Mouse (Mus musculus) midbrain, embryonic 12.5 days (tissue): ENCODE results near the gene Cers6. TPM values are rescaled to one million over a fixed set of nuclear protein-coding genes. Genes with fewer than 3 reads are reported as not detected.

ENCODE experiments used
- ATAC-seq: fragments of 200-750 bp; cut with Nextera tagmentation; 2 replicates; pipeline ENCODE4 v1.8.0; 2017; ENCODE audit warnings: low read depth, moderate TSS enrichment, moderate library complexity; ENCODE audit not compliant: low FRiP score
- H3K27ac ChIP-seq: fragments of 300-500 bp; sonication (generic); replicated peaks from 2 replicates; pipeline ENCODE4 v1.5.1; 2016; ENCODE audit warnings: mild to moderate bottlenecking
- H3K27me3 ChIP-seq: fragments of 300-500 bp; sonication (generic); 2 replicates; pipeline ENCODE4 v1.6.1; 2016; ENCODE audit warnings: mild to moderate bottlenecking
- H3K36me3 ChIP-seq: fragments of 300-500 bp; sonication (generic); 2 replicates; pipeline ENCODE4 v1.6.1; 2016
- H3K4me1 ChIP-seq: fragments of 300-500 bp; sonication (generic); 2 replicates; pipeline ENCODE4 v1.6.1; 2016
- H3K4me2 ChIP-seq: fragments of 300-500 bp; sonication (generic); replicated peaks from 2 replicates; pipeline ENCODE4 v1.6.1; 2016; ENCODE audit warnings: mild to moderate bottlenecking, moderate library complexity
- H3K4me3 ChIP-seq: fragments of 300-500 bp; sonication (generic); 2 replicates; pipeline ENCODE4 v1.5.1; 2016; ENCODE audit warnings: mild to moderate bottlenecking
- H3K9ac ChIP-seq: fragments of 300-500 bp; sonication (generic); replicated peaks from 2 replicates; pipeline ENCODE4 v1.6.1; 2016; ENCODE audit warnings: mild to moderate bottlenecking, moderate library complexity
- H3K9me3 ChIP-seq: fragments of 300-500 bp; sonication (generic); 2 replicates; pipeline ENCODE4 v1.6.1; 2016; ENCODE audit warnings: mild to moderate bottlenecking
- WGBS: fragments of 180-500 bp; shearing (Covaris S2); methylation state at CpG from one replicate; pipeline ENCODE4 v1.1.7; 2016; 5-methylcytosine and 5-hydroxymethylcytosine counted together
- polyA plus RNA-seq: library from polyadenylated mRNA; unstranded; fragments of >200 nt; fragmentation: Nextera tagmentation; extraction: Ambion mirVana; gene quantifications from 2 replicates; pipeline ENCODE4 v1.2.1, GENCODE M21; 2016

The Cers6 gene
- polyA plus RNA-seq, 1 experiment from 2014 or later, result 37.0 TPM

DNA sequence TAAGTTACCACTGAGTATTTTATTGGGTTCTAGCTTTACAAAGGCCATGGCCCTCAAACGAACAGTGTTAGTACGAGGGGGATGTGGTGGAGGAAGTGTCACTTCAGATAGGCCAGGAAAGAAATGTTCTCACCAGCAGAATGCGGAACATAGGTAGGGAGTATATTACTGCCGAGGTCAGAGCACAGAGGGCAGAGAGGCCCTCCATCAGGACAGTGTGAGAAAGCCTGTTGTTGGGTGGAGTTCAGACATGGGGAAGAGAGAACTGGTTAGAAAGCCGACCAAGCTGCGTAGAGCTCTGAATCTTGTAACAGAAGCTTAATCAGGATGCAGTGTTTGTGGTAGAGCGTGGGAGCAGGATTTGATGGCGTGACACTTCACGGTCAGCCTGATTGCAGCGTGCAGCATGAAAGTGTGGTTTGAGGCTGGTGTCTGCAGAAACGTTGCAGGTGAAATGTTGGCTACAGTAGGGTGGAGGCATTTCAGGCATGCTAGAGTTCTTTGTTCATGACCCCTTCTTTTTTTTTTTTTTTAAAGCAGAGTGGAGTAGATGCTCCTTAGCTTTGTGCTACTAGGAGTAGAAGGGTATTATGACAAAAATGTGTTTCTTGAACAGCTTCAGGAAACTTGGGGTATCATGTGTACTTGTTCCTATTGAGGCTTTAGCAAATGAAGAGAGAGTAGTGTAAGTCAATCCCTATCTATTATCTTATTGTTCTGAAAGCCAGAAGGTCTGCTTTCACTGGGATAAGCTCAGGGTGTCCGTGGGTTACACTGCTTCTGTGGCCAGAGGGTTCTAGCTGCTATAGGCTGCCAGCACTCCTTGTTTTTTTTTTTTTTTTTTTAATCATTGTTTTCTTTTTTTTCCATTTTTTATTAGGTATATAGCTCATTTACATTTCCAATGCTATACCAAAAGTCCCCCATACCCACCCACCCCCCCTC lies 117.7 kb downstream of the Cers6 start:
- 78% methylated on average over 12 of the region's 12 CpGs for WGBS
- H3K4me3 ChIP-seq, result no peak overlapping the region
- no peak for ATAC-seq
- H3K36me3 ChIP-seq, result no peaks in the 10 kb centered on the region
- H3K27me3 ChIP-seq, result no peaks in the 10 kb centered on the region
- H3K4me1 ChIP-seq, result peaks cover 13% of the 10 kb centered on the region; the same call in 1 of the 2 replicates
- H3K9me3 ChIP-seq, result no peaks in the 10 kb centered on the region
- no peak overlapping the region for H3K27ac ChIP-seq
- no peak overlapping the region for H3K9ac ChIP-seq
- no peak overlapping the region for H3K4me2 ChIP-seq

GRCm38 (mm10) chr2:68981302-68981701 lies 120.1 kb downstream of the Cers6 start:
- H3K9ac ChIP-seq, result no peak overlapping the region
- peaks cover 19% of the 10 kb centered on the region; the same call in 1 of the 2 replicates for H3K4me1 ChIP-seq
- H3K4me2 ChIP-seq, result no peak overlapping the region
- no peaks in the 10 kb centered on the region for H3K36me3 ChIP-seq
- no peak overlapping the region for H3K4me3 ChIP-seq
- no peaks in the 10 kb centered on the region for H3K9me3 ChIP-seq
- no peaks in the 10 kb centered on the region for H3K27me3 ChIP-seq
- ATAC-seq, result peak; percentile 32; the same call in 1 of the 2 replicates
- no peak overlapping the region for H3K27ac ChIP-seq
- 91% methylated on average over 9 of the region's 9 CpGs for WGBS

GRCm38 (mm10) chr2:68981756-68982409 lies 120.6 kb downstream of the Cers6 start:
- Histone ChIP-seq H3K27me3 (no peaks in the 10 kb centered on the region), H3K9ac (no peak overlapping the region), H3K27ac (no peak overlapping the region), H3K4me3 (no peak overlapping the region), H3K36me3 (no peaks in the 10 kb centered on the region), H3K4me2 (no peak overlapping the region), H3K4me1 (peaks cover 19% of the 10 kb centered on the region; the same call in 1 of the 2 replicates), H3K9me3 (no peaks in the 10 kb centered on the region)
- no peak for ATAC-seq
- 55% methylated on average over 11 of the region's 11 CpGs for WGBS

DNA sequence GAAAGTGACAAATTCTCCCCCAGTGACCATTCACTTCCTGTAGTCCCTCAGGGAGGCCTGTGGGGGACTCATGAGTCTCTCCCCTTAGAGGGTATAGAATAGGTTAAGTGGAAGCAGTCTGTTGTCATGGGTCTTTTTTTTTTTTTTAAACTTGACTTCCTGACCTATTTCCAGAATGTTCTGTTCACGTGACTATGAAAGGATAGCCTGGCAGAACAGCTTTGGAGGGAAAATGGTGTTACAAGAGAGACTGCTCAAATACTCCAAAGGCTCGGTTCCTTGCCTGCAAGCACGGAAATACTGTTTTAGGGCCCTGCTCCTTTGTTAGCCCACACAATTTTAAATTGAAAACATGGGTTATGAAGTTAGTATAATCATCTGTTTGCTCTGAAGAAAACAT lies 121.7 kb downstream of the Cers6 start:
- no peak overlapping the region for H3K4me2 ChIP-seq
- H3K4me1 ChIP-seq, result peaks cover 19% of the 10 kb centered on the region; the same call in 1 of the 2 replicates
- H3K36me3 ChIP-seq, result no peaks in the 10 kb centered on the region
- H3K9ac ChIP-seq, result no peak overlapping the region
- WGBS, result 95% methylated on average over 3 of the region's 3 CpGs
- H3K27ac ChIP-seq, result no peak overlapping the region
- H3K4me3 ChIP-seq, result no peak overlapping the region
- ATAC-seq, result no peak
- H3K9me3 ChIP-seq, result no peaks in the 10 kb centered on the region
- H3K27me3 ChIP-seq, result no peaks in the 10 kb centered on the region

GRCm38 (mm10) chr2:68983431-68983830 lies 122.2 kb downstream of the Cers6 start:
- Histone ChIP-seq H3K4me2 (no peak overlapping the region), H3K4me3 (no peak overlapping the region), H3K9me3 (no peaks in the 10 kb centered on the region), H3K4me1 (peaks cover 19% of the 10 kb centered on the region; the same call in 1 of the 2 replicates), H3K9ac (no peak overlapping the region), H3K36me3 (no peaks in the 10 kb centered on the region), H3K27me3 (no peaks in the 10 kb centered on the region), H3K27ac (no peak overlapping the region)
- no peak for ATAC-seq
- WGBS, result 93% methylated on average over 3 of the region's 3 CpGs

DNA sequence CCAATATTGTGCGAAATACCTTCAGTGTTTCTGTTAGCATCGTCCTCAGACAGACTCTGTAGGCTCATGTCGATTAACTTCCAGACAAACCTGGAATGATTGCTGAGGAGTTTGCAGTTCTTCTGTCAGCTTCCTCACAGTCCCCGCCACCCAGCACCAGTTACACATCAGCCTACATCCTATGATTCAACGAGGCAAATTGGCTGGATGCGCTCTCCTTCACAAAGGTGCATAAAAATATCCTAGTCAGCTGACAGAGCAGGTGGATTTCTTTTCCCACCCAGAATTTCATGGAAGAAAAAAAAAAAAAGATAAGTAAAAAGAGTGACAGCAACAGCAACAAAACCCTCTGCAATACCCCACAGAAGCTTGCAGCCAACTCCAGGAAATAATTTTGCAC lies 127.9 kb downstream of the Cers6 start:
- Histone ChIP-seq H3K9me3 (no peaks in the 10 kb centered on the region), H3K27ac (no peak overlapping the region), H3K4me1 (peaks cover 4% of the 10 kb centered on the region; the same call in 1 of the 2 replicates), H3K9ac (no peak overlapping the region), H3K4me2 (no peak overlapping the region), H3K27me3 (no peaks in the 10 kb centered on the region), H3K36me3 (no peaks in the 10 kb centered on the region), H3K4me3 (no peak overlapping the region)
- ATAC-seq, result no peak
- 96% methylated on average over 6 of the region's 6 CpGs for WGBS

DNA sequence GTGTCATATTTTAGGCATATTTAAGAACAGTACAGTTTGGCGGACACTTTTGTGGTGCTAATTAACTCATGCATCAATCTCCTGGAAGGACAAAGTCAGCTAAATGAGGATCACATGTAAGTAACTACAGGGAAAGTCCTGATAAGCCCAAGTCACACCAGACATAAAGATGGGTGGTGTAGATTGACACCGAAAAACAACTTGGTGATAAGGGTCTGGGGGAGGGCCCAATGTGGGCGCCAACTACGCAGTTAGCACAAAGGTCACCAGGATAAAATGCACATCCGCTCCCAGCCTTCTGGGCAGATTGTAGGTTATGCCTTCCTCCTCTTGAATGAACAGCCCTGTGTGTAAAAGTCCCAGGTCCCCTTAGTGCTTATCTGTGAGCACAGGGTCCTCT lies 131.4 kb downstream of the Cers6 start:
- Histone ChIP-seq H3K27me3 (no peaks in the 10 kb centered on the region), H3K4me1 (no peaks in the 10 kb centered on the region), H3K36me3 (no peaks in the 10 kb centered on the region), H3K9me3 (no peaks in the 10 kb centered on the region), H3K4me3 (no peak overlapping the region), H3K4me2 (no peak overlapping the region), H3K27ac (no peak overlapping the region), H3K9ac (no peak overlapping the region)
- ATAC-seq, result no peak
- 91% methylated on average over 5 of the region's 5 CpGs for WGBS

GRCm38 (mm10) chr2:68994441-68994840 lies 133.2 kb downstream of the Cers6 start:
- H3K27ac ChIP-seq, result no peak overlapping the region
- H3K9me3 ChIP-seq, result no peaks in the 10 kb centered on the region
- no peak overlapping the region for H3K4me3 ChIP-seq
- no peak overlapping the region for H3K4me2 ChIP-seq
- no peaks in the 10 kb centered on the region for H3K27me3 ChIP-seq
- no peaks in the 10 kb centered on the region for H3K36me3 ChIP-seq
- no peak for ATAC-seq
- no peaks in the 10 kb centered on the region for H3K4me1 ChIP-seq
- H3K9ac ChIP-seq, result no peak overlapping the region

DNA sequence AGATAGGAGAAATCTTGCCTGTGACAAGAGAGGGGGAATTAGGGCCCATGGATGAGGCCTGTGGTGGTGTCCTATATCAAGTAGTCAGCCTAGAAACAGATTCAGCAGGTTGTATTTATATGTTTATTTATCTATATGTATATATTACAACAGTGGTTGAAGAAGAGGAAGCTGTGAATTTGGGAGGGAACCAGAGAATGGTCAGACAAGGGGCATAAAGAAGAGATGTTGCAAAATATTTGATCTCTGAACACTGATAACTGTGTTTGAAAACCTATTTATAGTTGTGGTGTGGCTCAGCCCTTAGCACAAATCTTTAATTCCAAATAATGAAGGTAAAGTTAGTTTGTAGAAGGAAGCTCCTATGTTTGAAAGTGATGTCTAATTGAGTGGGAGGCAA lies 134.5 kb downstream of the Cers6 start:
- H3K27ac ChIP-seq, result no peak overlapping the region
- H3K27me3 ChIP-seq, result no peaks in the 10 kb centered on the region
- H3K9me3 ChIP-seq, result no peaks in the 10 kb centered on the region
- no peak overlapping the region for H3K4me2 ChIP-seq
- H3K4me1 ChIP-seq, result no peaks in the 10 kb centered on the region
- H3K4me3 ChIP-seq, result no peak overlapping the region
- H3K36me3 ChIP-seq, result no peaks in the 10 kb centered on the region
- no peak for ATAC-seq
- no peak overlapping the region for H3K9ac ChIP-seq

- Histone ChIP-seq H3K27me3 (no peaks in the 10 kb centered on the region), H3K36me3 (no peaks in the 10 kb centered on the region), H3K4me1 (no peaks in the 10 kb centered on the region), H3K27ac (no peak overlapping the region), H3K4me3 (no peak overlapping the region), H3K9ac (no peak overlapping the region), H3K4me2 (no peak overlapping the region), H3K9me3 (no peaks in the 10 kb centered on the region)
- WGBS, result 94% methylated on average over 1 of the region's 1 CpGs
- ATAC-seq, result no peak
These were observed 135.0 kb downstream of the Cers6 start for GRCm38 (mm10) chr2:68996268-68996667.

DNA sequence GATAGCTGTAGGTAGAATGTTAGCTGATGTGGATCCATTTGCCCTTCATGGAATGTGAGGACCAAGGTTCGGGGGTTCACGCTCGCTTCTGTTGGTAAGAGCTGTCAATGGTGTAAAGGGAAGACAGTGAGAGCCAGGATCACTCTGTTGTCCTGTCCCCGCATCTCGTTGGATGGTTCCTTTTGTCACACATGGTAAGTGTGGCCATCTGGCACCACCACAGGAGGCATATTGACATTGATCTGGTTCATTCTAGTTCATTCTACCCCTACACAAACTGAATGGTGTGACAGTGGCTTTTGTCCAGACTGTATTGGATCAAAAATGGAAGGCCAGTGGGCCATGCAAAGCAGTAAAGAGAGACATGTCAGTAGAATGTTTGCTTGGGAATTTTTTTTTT lies 142.8 kb downstream of the Cers6 start:
- no peaks in the 10 kb centered on the region for H3K36me3 ChIP-seq
- H3K4me1 ChIP-seq, result no peaks in the 10 kb centered on the region
- H3K4me2 ChIP-seq, result no peak overlapping the region
- no peak for ATAC-seq
- H3K27ac ChIP-seq, result no peak overlapping the region
- no peaks in the 10 kb centered on the region for H3K9me3 ChIP-seq
- 74% methylated on average over 5 of the region's 5 CpGs for WGBS
- H3K4me3 ChIP-seq, result no peak overlapping the region
- H3K9ac ChIP-seq, result no peak overlapping the region
- no peaks in the 10 kb centered on the region for H3K27me3 ChIP-seq

- Histone ChIP-seq H3K9ac (no peak overlapping the region), H3K4me3 (no peak overlapping the region), H3K27me3 (no peaks in the 10 kb centered on the region), H3K27ac (peak overlapping the region; percentile 73), H3K4me1 (peaks cover 16% of the 10 kb centered on the region), H3K36me3 (no peaks in the 10 kb centered on the region), H3K9me3 (no peaks in the 10 kb centered on the region), H3K4me2 (0 out of 2 replicates have a peak overlapping the region, but pooled peaks have one; percentile 7)
- peak; percentile 94 for ATAC-seq
- 31% methylated on average over 7 of the region's 7 CpGs for WGBS
These were observed 150.2 kb downstream of the Cers6 start for GRCm38 (mm10) chr2:69011392-69011791.
